Mouse (Mus musculus) limb, embryonic 11.5 days (tissue): ENCODE results near the gene Qprt. TPM values are rescaled to one million over a fixed set of nuclear protein-coding genes. Genes with fewer than 3 reads are reported as not detected.
"Not testable (repeated sequence)": the region's sequence is repeated elsewhere in the genome, so short reads cannot be mapped to it uniquely, and the experiment has no call there.

Source experiments
- ATAC-seq: fragments of 200-750 bp; cut with Nextera tagmentation; 2 replicates; pipeline ENCODE4 v1.8.0; 2017; ENCODE audit warnings: low read depth; ENCODE audit not compliant: insufficient number of reproducible peaks, low FRiP score, low TSS enrichment
- DNase-seq: peaks from one replicate; pipeline ENCODE4 v3.0.0-alpha.2; 2015; ENCODE audit warnings: low spot score
- H3K27ac ChIP-seq: fragments of 300-500 bp; sonication (generic); replicated peaks from 2 replicates; pipeline ENCODE4 v1.5.1; 2014; ENCODE audit warnings: low read depth, mild to moderate bottlenecking, low read length
- H3K27me3 ChIP-seq: fragments of 300-500 bp; sonication (generic); 2 replicates; pipeline ENCODE4 v1.6.1; 2014; ENCODE audit warnings: mild to moderate bottlenecking, low read length, mixed read lengths; ENCODE audit not compliant: control insufficient read depth, insufficient read depth
- H3K36me3 ChIP-seq: fragments of 300-500 bp; sonication (generic); 2 replicates; pipeline ENCODE4 v1.6.1; 2014; ENCODE audit warnings: mild to moderate bottlenecking, low read length, moderate library complexity, mixed read lengths; ENCODE audit not compliant: control insufficient read depth, insufficient read depth
- H3K4me1 ChIP-seq: fragments of 300-500 bp; sonication (generic); 2 replicates; pipeline ENCODE4 v1.6.1; 2014; ENCODE audit warnings: low read length, mixed read lengths; ENCODE audit not compliant: control insufficient read depth, insufficient read depth
- H3K4me2 ChIP-seq: fragments of 300-500 bp; sonication (generic); 2 replicates; pipeline ENCODE4 v1.6.1; 2014; ENCODE audit warnings: low read depth, mild to moderate bottlenecking, moderate library complexity; ENCODE audit not compliant: severe bottlenecking
- H3K4me3 ChIP-seq: fragments of 300-500 bp; sonication (generic); 2 replicates; pipeline ENCODE4 v1.5.1; 2014; ENCODE audit warnings: low read depth, low read length
- H3K9ac ChIP-seq: fragments of 300-500 bp; sonication (generic); 2 replicates; pipeline ENCODE4 v1.6.1; 2014; ENCODE audit warnings: mild to moderate bottlenecking, low read length
- H3K9me3 ChIP-seq: fragments of 300-500 bp; sonication (generic); 2 replicates; pipeline ENCODE4 v1.6.1; 2016; ENCODE audit warnings: low read length; ENCODE audit not compliant: control insufficient read depth
- WGBS: fragments of 180-500 bp; shearing (Covaris S2); extraction: QIAGEN DNeasy Blood & Tissue Kit; methylation state at CpG from one replicate; pipeline ENCODE4 v1.1.7; 2014; 5-methylcytosine and 5-hydroxymethylcytosine counted together
- polyA plus RNA-seq: library from polyadenylated mRNA; unstranded; fragments of >200 nt; fragmentation: Nextera tagmentation; extraction: Ambion mirVana; gene quantifications from 2 replicates; pipeline ENCODE4 v1.2.1, GENCODE M21; 2014

Qprt gene
- polyA plus RNA-seq, 1 experiment from 2014 or later, result 1.6 TPM

DNA sequence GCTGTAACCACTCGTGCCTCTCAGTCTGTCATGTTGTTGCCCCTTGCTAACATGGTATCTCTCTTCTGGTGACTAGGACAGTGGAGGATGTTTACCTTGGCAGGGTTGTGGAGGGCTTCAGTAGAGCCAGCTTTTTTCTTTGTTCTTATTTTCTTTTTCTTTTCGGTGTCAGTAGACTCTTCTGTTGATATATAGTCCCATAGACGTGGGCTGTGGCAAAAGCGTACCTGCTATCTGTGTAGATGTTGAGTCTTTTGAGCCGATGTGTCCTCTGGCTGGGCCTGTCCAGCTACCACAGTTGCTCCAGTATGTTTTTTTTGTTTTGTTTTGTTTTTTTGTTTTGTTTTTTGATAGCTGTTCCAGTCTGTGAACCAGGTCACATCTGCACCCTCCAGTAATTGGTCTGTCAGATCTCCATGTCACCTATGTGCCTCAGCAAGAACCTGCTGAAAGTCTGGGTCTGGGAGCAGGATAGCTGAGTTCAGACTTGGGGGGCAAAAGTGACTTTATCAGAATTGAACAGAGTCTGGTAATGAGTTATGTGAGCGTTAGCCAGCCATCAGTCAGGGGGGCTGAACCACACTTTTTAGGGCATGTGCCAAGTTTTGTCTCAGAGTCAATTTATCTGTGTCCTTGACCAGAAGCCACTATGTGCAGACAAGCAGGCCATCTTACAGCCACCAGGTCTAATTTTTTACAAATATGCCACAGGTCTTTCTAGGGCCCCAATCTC is 34.6 kb downstream of the Qprt start, which contains the start of gene Zg16:
Zg16 (minus strand) TSS at position 51 of the 733 bp plus-strand sequence.
- H3K4me1 ChIP-seq, DNase-seq, ATAC-seq, H3K9me3 ChIP-seq, H3K27ac ChIP-seq, H3K4me3 ChIP-seq, H3K9ac ChIP-seq, H3K27me3 ChIP-seq, H3K4me2 ChIP-seq, H3K36me3 ChIP-seq: not testable (repeated sequence)
- 87% methylated on average over 6 of the region's 6 CpGs for WGBS

DNA sequence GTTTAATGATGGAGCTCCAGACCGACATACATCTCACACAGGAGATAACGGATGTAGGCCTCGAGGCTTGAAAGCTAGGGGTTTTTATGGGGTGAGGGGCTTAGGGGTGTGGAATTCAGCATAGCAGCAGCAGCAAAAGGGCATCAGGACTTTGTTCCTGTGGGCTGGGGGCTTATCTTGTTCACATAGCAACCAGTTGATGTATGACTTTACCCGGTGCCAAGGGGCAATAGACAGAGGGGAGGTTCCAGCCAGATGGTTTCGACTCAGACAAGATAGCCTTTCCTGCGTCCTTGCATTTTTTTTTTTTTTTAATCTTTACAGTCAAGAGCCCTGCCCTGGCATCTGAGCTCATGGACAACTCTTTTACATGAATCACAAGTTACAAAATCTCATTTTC is 36.3 kb downstream of the Qprt start:
- not testable (repeated sequence) for H3K4me2 ChIP-seq, H3K4me1 ChIP-seq, DNase-seq, H3K9me3 ChIP-seq, H3K36me3 ChIP-seq, H3K27me3 ChIP-seq, H3K27ac ChIP-seq, ATAC-seq, H3K4me3 ChIP-seq, H3K9ac ChIP-seq
- 46% methylated on average over 6 of the region's 6 CpGs for WGBS

DNA sequence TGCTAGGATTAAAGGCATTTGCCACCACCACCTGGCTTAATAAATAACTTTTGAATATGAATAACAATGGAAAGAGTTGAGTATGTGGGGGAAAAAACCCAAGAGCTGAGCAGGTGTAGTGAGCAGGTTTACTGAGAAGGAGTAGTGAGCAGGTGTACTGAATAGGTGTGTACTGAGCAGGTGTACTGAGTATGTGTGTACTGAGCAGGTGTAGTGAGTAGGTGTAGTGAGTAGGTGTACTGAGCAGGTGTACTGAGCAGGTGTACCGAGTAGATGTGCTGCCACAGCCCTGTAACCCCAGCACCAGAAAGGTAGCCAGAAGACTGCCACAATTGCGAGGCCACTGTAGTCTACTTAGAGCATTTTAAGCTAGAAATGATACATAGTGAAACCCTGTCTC is 37.2 kb downstream of the Qprt start:
- Histone ChIP-seq H3K36me3 (no peaks in the 10 kb centered on the region), H3K9ac (no peak overlapping the region), H3K27ac (no peak overlapping the region), H3K4me2 (no peak overlapping the region), H3K4me1 (no peaks in the 10 kb centered on the region), H3K9me3 (no peaks in the 10 kb centered on the region), H3K27me3 (no peaks in the 10 kb centered on the region), H3K4me3 (no peak overlapping the region)
- ATAC-seq (no peak), DNase-seq (no peak)
- 74% methylated on average over 2 of the region's 2 CpGs for WGBS

GRCm38 (mm10) chr7:127083689-127084088 is 38.3 kb downstream of the Qprt start:
- H3K36me3 ChIP-seq, result no peaks in the 10 kb centered on the region
- WGBS, result 87% methylated on average over 4 of the region's 4 CpGs
- H3K27ac ChIP-seq, result no peak overlapping the region
- no peak overlapping the region for H3K4me3 ChIP-seq
- H3K9ac ChIP-seq, result no peak overlapping the region
- ATAC-seq, result no peak
- no peak for DNase-seq
- H3K4me2 ChIP-seq, result no peak overlapping the region
- no peaks in the 10 kb centered on the region for H3K9me3 ChIP-seq
- no peaks in the 10 kb centered on the region for H3K27me3 ChIP-seq
- H3K4me1 ChIP-seq, result no peaks in the 10 kb centered on the region

GRCm38 (mm10) chr7:127082995-127083394 is 39.0 kb downstream of the Qprt start:
- Histone ChIP-seq H3K9me3 (no peaks in the 10 kb centered on the region), H3K9ac (no peak overlapping the region), H3K4me3 (no peak overlapping the region), H3K27ac (no peak overlapping the region), H3K4me2 (no peak overlapping the region), H3K36me3 (no peaks in the 10 kb centered on the region), H3K27me3 (no peaks in the 10 kb centered on the region), H3K4me1 (no peaks in the 10 kb centered on the region)
- WGBS, result 47% methylated on average over 2 of the region's 2 CpGs
- ATAC-seq, result no peak
- DNase-seq, result no peak

DNA sequence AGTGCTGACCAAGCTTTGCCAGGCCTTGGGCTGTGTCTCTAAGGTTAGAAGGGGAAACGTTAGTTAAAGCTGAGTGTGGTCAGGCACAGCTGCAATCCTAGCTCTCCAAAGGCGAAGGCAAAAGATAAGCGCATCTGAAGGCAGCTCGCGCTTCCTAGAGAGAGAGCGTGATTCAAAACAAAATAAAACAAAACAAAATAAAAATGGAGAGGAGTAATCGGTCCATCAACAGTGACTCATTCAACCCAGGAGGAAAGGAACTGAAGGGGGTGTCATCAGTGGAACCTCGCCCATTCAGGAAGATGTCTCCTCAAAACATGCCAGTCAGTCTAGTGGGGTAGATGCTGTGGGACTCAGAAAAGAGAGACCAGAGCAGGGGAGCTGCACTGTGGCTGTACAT is 39.8 kb downstream of the Qprt start:
- no peak overlapping the region for H3K9ac ChIP-seq
- ATAC-seq, result no peak
- no peaks in the 10 kb centered on the region for H3K9me3 ChIP-seq
- WGBS, result 81% methylated on average over 8 of the region's 8 CpGs
- no peaks in the 10 kb centered on the region for H3K36me3 ChIP-seq
- H3K27me3 ChIP-seq, result no peaks in the 10 kb centered on the region
- no peak overlapping the region for H3K4me2 ChIP-seq
- no peak overlapping the region for H3K27ac ChIP-seq
- DNase-seq, result no peak
- H3K4me1 ChIP-seq, result no peaks in the 10 kb centered on the region
- no peak overlapping the region for H3K4me3 ChIP-seq

GRCm38 (mm10) chr7:127080045-127080444 is 42.0 kb downstream of the Qprt start:
- Histone ChIP-seq H3K4me1 (no peaks in the 10 kb centered on the region), H3K9me3 (no peaks in the 10 kb centered on the region), H3K9ac (no peak overlapping the region), H3K4me2 (no peak overlapping the region), H3K4me3 (no peak overlapping the region), H3K27me3 (no peaks in the 10 kb centered on the region), H3K36me3 (no peaks in the 10 kb centered on the region), H3K27ac (no peak overlapping the region)
- no peak for DNase-seq
- 47% methylated on average over 3 of the region's 3 CpGs for WGBS
- ATAC-seq, result no peak

GRCm38 (mm10) chr7:127077692-127078091 is 44.3 kb downstream of the Qprt start:
- Histone ChIP-seq H3K9ac (no peak overlapping the region), H3K4me3 (no peak overlapping the region), H3K27me3 (no peaks in the 10 kb centered on the region), H3K4me2 (no peak overlapping the region), H3K27ac (no peak overlapping the region), H3K36me3 (no peaks in the 10 kb centered on the region), H3K4me1 (no peaks in the 10 kb centered on the region), H3K9me3 (no peaks in the 10 kb centered on the region)
- ATAC-seq (no peak), DNase-seq (no peak)
- 86% methylated on average over 3 of the region's 3 CpGs for WGBS

DNA sequence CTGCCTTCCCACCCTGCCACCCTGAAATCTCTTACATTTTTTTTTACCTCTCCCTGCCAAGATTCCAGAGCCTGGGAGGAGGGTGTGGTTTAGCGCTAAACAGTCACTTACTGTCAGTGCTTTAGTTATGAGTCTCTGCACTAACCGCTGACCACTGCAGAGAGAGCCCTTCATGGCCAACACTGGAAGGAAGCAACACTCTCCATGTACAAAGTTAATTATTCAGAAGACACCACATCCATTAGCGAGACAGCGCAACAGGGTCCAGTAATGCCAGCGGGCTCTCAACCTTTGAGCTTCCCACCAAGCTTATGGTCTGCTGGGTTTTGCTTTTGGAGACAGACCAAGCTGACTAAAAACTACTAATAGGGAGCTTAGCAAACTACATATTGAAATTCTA is 45.8 kb downstream of the Qprt start:
- H3K9me3 ChIP-seq, result no peaks in the 10 kb centered on the region

More for the DNA sequence above, 45.8 kb downstream of the Qprt start:
- Histone ChIP-seq H3K4me1 (no peaks in the 10 kb centered on the region), H3K27ac (no peak overlapping the region), H3K27me3 (no peaks in the 10 kb centered on the region), H3K4me3 (no peak overlapping the region), H3K36me3 (no peaks in the 10 kb centered on the region), H3K4me2 (no peak overlapping the region), H3K9ac (no peak overlapping the region)
- DNase-seq, result no peak
- 94% methylated on average over 5 of the region's 5 CpGs for WGBS
- no peak for ATAC-seq
